Mouse (Mus musculus): ENCODE measurements around the gene Itga1. TPM values are rescaled to one million over a fixed set of nuclear protein-coding genes. Genes with fewer than 3 reads are reported as not detected.

Gene Itga1
- polyA plus RNA-seq, 1 experiment from 2014 or later = 6.0 TPM

- WGBS = 93% methylated on average over 6 of the region's 6 CpGs
- Histone ChIP-seq H3K4me3 (no peak overlapping the region), H3K9ac (no peak overlapping the region), H3K36me3 (no peaks in the 10 kb centered on the region), H3K4me1 (no peaks in the 10 kb centered on the region), H3K4me2 (replicated peaks) (no peak overlapping the region), H3K27me3 (no peaks in the 10 kb centered on the region), H3K9me3 (replicated peaks) (no peaks in the 10 kb centered on the region), H3K27ac (no peak overlapping the region)
- ATAC-seq (ENCODE audit: low FRiP score) = no peak
These were observed 29.4 kb downstream of the Itga1 start for GRCm38 (mm10) chr13:115072386-115072785.

DNA sequence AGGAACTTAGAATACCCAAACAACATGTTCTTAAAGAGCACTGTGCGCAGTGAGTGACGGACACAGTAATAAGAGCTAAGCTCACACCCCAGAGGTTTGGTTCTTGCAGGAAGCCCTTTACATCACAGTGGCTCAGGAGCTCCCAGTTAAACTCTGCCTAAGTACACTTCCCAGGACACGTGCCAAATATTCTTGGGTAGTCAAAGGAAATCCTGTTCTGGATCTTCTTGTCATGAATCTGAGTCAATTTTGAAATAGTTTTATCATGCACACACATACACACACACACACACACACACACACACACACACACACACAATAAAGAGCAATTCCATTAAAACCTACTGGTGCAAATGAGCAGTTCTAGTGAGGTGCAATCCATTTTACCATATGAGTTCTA, 30.3 kb downstream of the Itga1 start:
- Histone ChIP-seq H3K36me3 (no peaks in the 10 kb centered on the region), H3K4me2 (replicated peaks) (no peak overlapping the region), H3K4me1 (no peaks in the 10 kb centered on the region), H3K4me3 (no peak overlapping the region), H3K9me3 (replicated peaks) (no peaks in the 10 kb centered on the region), H3K27ac (no peak overlapping the region), H3K27me3 (no peaks in the 10 kb centered on the region), H3K9ac (no peak overlapping the region)
- WGBS = 89% methylated on average over 3 of the region's 3 CpGs
- ATAC-seq (ENCODE audit: low FRiP score) = no peak

GRCm38 (mm10) chr13:115067968-115068330, 33.8 kb downstream of the Itga1 start:
- Histone ChIP-seq H3K36me3 (no peaks in the 10 kb centered on the region), H3K27me3 (no peaks in the 10 kb centered on the region), H3K4me2 (replicated peaks) (no peak overlapping the region), H3K9me3 (replicated peaks) (no peaks in the 10 kb centered on the region), H3K4me3 (no peak overlapping the region), H3K4me1 (no peaks in the 10 kb centered on the region), H3K27ac (no peak overlapping the region), H3K9ac (no peak overlapping the region)
- 90% methylated on average over 1 of the region's 1 CpGs for WGBS
- no peak for ATAC-seq (ENCODE audit: low FRiP score)

DNA sequence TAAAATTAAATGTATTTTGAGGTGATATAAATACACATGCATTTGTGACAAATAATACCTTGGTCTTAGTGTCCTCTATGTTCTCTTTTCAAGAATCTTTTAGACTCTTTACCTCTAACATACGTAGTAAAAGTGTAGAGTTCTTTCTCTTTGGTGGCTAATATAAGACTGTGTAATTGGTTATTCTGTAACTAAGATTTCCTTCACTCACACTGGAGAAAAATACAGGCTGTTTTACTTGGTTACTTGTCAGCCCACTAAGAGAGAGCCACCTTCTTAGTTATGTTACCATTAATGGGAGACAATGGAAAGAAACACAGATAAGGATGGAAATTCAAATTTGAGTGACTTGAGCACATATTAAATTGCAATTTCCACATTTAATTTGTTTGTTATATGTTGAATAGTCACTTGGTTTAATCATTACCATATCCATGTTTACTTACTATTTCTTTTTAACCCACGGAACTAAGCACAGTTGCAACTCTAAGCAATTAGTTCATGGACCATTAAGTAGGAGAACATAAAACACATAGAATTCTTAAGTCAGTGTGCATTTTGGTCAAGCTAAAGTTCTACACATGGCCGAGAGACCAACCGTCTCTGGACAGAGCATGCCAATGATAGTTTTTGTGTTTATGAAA, 34.3 kb downstream of the Itga1 start:
- no peak for ATAC-seq (ENCODE audit: low FRiP score)
- H3K9ac ChIP-seq = no peak overlapping the region
- no peak overlapping the region for H3K4me2 ChIP-seq (replicated peaks)
- H3K27me3 ChIP-seq = no peaks in the 10 kb centered on the region
- 88% methylated on average over 4 of the region's 4 CpGs for WGBS
- no peaks in the 10 kb centered on the region for H3K4me1 ChIP-seq
- no peaks in the 10 kb centered on the region for H3K9me3 ChIP-seq (replicated peaks)
- no peaks in the 10 kb centered on the region for H3K36me3 ChIP-seq
- H3K4me3 ChIP-seq = no peak overlapping the region
- H3K27ac ChIP-seq = no peak overlapping the region

DNA sequence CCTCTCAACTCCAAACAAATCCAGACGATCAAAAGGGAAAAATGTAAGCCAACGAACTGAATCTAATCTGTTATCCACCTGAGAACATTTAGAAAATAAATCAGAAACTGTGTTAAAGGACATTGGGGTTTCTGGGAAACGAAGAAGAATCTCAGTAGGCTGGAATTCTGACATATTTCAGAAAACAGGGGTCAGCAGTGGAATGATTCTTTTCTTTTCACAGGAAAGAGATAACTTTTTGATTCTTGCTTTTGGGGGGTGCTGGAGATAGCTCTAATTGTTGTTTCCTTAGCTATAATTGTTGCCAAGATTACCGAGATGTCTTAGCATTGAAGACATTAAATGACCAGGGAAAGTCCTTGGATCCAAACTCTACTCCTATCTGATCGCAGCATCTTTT, 44.2 kb downstream of the Itga1 start:
- WGBS = 86% methylated on average over 5 of the region's 5 CpGs
- no peak overlapping the region for H3K4me2 ChIP-seq (replicated peaks)

GRCm38 (mm10) chr13:115054783-115055182, 47.0 kb downstream of the Itga1 start:
- Histone ChIP-seq H3K9me3 (replicated peaks) (no peaks in the 10 kb centered on the region), H3K4me3 (no peak overlapping the region), H3K4me2 (replicated peaks) (no peak overlapping the region), H3K9ac (no peak overlapping the region), H3K27ac (no peak overlapping the region), H3K27me3 (no peaks in the 10 kb centered on the region), H3K4me1 (peaks cover 3% of the 10 kb centered on the region), H3K36me3 (no peaks in the 10 kb centered on the region)
- 18% methylated on average over 9 of the region's 9 CpGs for WGBS
- no peak for ATAC-seq (ENCODE audit: low FRiP score)

More for the DNA sequence above, 44.2 kb downstream of the Itga1 start:
- Histone ChIP-seq H3K9me3 (replicated peaks) (no peaks in the 10 kb centered on the region), H3K27ac (no peak overlapping the region), H3K4me1 (peaks cover 3% of the 10 kb centered on the region), H3K36me3 (no peaks in the 10 kb centered on the region), H3K4me3 (no peak overlapping the region), H3K9ac (no peak overlapping the region), H3K27me3 (no peaks in the 10 kb centered on the region)
- ATAC-seq (ENCODE audit: low FRiP score) = no peak

GRCm38 (mm10) chr13:115052568-115052967, 49.2 kb downstream of the Itga1 start:
- Histone ChIP-seq H3K9me3 (replicated peaks) (no peaks in the 10 kb centered on the region), H3K4me2 (replicated peaks) (no peak overlapping the region), H3K36me3 (no peaks in the 10 kb centered on the region), H3K9ac (no peak overlapping the region), H3K4me3 (no peak overlapping the region), H3K4me1 (peaks cover 3% of the 10 kb centered on the region), H3K27me3 (no peaks in the 10 kb centered on the region), H3K27ac (no peak overlapping the region)
- WGBS = 57% methylated on average over 7 of the region's 7 CpGs
- ATAC-seq (ENCODE audit: low FRiP score) = no peak

DNA sequence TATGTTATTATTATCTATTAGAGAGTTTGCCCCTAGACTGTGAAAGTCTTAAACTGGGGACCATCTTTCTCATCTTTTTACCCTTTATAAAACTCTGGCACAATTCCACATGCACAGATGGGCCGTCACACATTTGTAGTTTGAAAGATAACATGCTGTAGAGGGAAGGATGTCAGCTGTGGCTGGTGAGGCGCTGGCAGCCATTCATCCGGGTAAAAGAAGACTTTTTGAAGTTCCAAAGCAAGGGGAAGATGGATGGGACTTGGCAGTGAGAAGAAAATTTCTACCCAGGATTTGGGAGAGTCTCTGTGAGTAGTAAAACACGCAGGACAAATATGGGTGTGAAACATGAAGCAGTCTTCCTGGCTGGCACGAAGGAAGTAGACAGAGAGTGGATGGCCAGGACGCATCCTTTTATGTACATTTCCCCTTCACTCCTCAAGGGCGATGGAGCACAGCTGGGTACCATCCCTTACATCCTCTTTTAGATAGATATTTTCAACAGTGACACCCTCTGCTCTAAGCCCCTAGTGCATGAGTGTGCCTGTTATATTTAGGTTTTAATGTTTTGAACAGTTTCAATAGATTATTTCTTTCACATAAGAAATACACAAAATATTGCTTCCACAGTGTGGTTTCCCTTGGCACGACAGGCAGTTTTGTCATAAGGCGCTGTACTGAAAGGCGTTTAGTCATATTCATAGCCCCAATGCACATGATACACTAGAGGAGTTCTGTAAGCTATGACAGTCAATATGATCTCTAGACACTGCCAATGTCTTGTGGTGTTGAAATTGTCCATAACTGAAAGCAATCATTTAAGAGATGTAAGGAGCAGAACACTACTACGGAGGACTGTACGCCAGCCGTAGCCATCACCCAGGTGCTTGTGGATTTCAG, 50.9 kb downstream of the Itga1 start:
- Histone ChIP-seq H3K36me3 (no peaks in the 10 kb centered on the region), H3K27me3 (no peaks in the 10 kb centered on the region), H3K9me3 (replicated peaks) (no peaks in the 10 kb centered on the region), H3K4me3 (no peak overlapping the region), H3K4me1 (peaks cover 3% of the 10 kb centered on the region), H3K9ac (no peak overlapping the region), H3K27ac (no peak overlapping the region), H3K4me2 (replicated peaks) (no peak overlapping the region)
- WGBS = 85% methylated on average over 13 of the region's 13 CpGs
- no peak for ATAC-seq (ENCODE audit: low FRiP score)

- Histone ChIP-seq H3K4me3 (no peak overlapping the region), H3K9ac (no peak overlapping the region), H3K36me3 (no peaks in the 10 kb centered on the region), H3K9me3 (replicated peaks) (no peaks in the 10 kb centered on the region), H3K27me3 (no peaks in the 10 kb centered on the region), H3K4me2 (replicated peaks) (no peak overlapping the region), H3K27ac (no peak overlapping the region), H3K4me1 (no peaks in the 10 kb centered on the region)
- ATAC-seq (ENCODE audit: low FRiP score) = no peak
- 64% methylated on average over 2 of the region's 2 CpGs for WGBS
These were observed 59.1 kb downstream of the Itga1 start for GRCm38 (mm10) chr13:115042652-115043051.

DNA sequence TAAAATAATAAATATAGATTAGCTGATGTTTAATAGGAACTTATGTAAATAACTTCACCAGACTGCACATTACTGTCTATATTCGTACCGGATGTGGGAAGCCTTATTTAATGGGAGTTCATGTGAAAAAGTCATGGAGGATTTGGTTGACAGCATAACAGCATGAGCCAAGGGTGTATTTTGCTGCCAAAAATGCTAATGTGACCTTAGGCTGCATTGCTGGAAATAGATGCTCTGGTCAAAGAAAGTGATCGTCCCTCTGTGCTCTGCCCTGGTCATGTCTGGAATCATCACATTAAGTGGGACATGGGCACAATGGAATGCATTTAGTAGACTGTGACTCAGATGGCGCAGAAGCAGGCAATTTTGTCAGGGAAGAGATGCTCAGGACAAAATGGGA, 64.5 kb downstream of the Itga1 start:
- no peak for ATAC-seq (ENCODE audit: low FRiP score)
- Histone ChIP-seq H3K9ac (no peak overlapping the region), H3K27me3 (no peaks in the 10 kb centered on the region), H3K27ac (no peak overlapping the region), H3K4me1 (no peaks in the 10 kb centered on the region), H3K36me3 (no peaks in the 10 kb centered on the region), H3K4me3 (no peak overlapping the region), H3K4me2 (replicated peaks) (no peak overlapping the region), H3K9me3 (replicated peaks) (no peaks in the 10 kb centered on the region)
- WGBS = 77% methylated on average over 4 of the region's 4 CpGs

GRCm38 (mm10) chr13:115035387-115035786, 66.4 kb downstream of the Itga1 start:
- Histone ChIP-seq H3K27me3 (no peaks in the 10 kb centered on the region), H3K4me3 (no peak overlapping the region), H3K27ac (no peak overlapping the region), H3K4me2 (replicated peaks) (no peak overlapping the region), H3K4me1 (no peaks in the 10 kb centered on the region), H3K9me3 (replicated peaks) (no peaks in the 10 kb centered on the region), H3K36me3 (no peaks in the 10 kb centered on the region), H3K9ac (no peak overlapping the region)
- no peak for ATAC-seq (ENCODE audit: low FRiP score)
- 79% methylated on average over 8 of the region's 8 CpGs for WGBS

GRCm38 (mm10) chr13:115033135-115033534, 68.6 kb downstream of the Itga1 start:
- H3K4me2 ChIP-seq (replicated peaks) = no peak overlapping the region
- H3K36me3 ChIP-seq = no peaks in the 10 kb centered on the region
- no peak overlapping the region for H3K4me3 ChIP-seq
- H3K27me3 ChIP-seq = no peaks in the 10 kb centered on the region
- H3K27ac ChIP-seq = no peak overlapping the region
- H3K9me3 ChIP-seq (replicated peaks) = no peaks in the 10 kb centered on the region
- H3K4me1 ChIP-seq = no peaks in the 10 kb centered on the region
- 64% methylated on average over 2 of the region's 2 CpGs for WGBS
- ATAC-seq (ENCODE audit: low FRiP score) = no peak
- H3K9ac ChIP-seq = no peak overlapping the region

Measured in hindbrain, embryonic 12.5 days (tissue).